In the genomic region with DNA sequence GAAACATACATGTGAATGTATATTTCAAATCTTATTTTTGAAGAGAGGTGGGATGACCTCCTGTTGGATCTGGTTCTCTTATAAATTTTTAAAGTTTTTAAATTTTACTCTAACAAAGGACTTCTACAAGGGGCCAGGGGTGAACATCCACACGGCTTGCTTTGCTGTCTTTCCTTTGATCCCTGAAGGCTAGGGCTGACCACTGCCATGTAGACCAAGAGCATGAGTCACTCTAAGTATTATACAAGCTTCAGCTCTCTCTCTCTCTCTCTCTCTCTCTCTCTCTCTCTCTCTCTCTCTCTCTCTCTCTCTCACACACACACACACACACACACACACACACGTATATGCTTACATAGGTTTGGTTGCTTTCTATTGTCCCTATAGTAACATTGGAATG, we compare ENCODE assay signal across 42 mouse cellular contexts. TPM values are rescaled to one million over a fixed set of nuclear protein-coding genes. Genes with fewer than 3 reads are reported as not detected.
"Had no signal": no experiment of that assay in that cellular context is flagged by ENCODE, and none has a peak within 500 bp of the region (broad histone marks: within the 10 kb centered on the region; RNA-seq: fewer than 3 reads in every experiment).

No protein-coding gene starts in this region.

- H3K27ac ChIP-seq: gastrocnemius, adult 2 months; heart, embryonic 10.5 days; hindbrain, embryonic 10.5 days; hindbrain, embryonic 12.5 days; hindbrain, embryonic 14.5 days; intestine, embryonic 15.5 days; kidney, embryonic 15.5 days; kidney, postnatal 0 days; left cerebral cortex, adult 2 months; limb, embryonic 10.5 days; limb, embryonic 12.5 days; liver, embryonic 13.5 days; liver, embryonic 15.5 days had no signal

- H3K36me3 ChIP-seq: heart, embryonic 10.5 days; heart, embryonic 12.5 days; hindbrain, embryonic 10.5 days; hindbrain, embryonic 12.5 days; intestine, embryonic 15.5 days; kidney, embryonic 15.5 days; limb, embryonic 10.5 days; limb, embryonic 12.5 days; liver, embryonic 13.5 days; liver, embryonic 15.5 days had no signal

- H3K4me1 ChIP-seq: hindbrain, embryonic 12.5 days; intestine, embryonic 15.5 days; limb, embryonic 10.5 days; limb, embryonic 12.5 days had no signal

- H3K27me3 ChIP-seq: heart, embryonic 12.5 days; hindbrain, embryonic 12.5 days; intestine, embryonic 15.5 days; kidney, embryonic 15.5 days; limb, embryonic 12.5 days; liver, embryonic 13.5 days; liver, embryonic 15.5 days had no signal

- ATAC-seq: hindbrain, embryonic 16.5 days; inflammation-experienced regulatory T-cells, adult 6 months; intestine, embryonic 15.5 days had no signal

- DNase-seq: gastrocnemius, adult 2 months; gastrocnemius, postnatal 10 days; gastrocnemius, postnatal 25 days; heart, postnatal 10 days; heart, postnatal 4 days; kidney, adult 11 months; kidney, adult 2 months; kidney, adult 9 months; kidney, postnatal 14 days; kidney, postnatal 36 days; layer of hippocampus, adult 9-11 months; layer of hippocampus, postnatal 36 days; liver; liver, embryonic 13.5 days had no signal

- H3K4me3 ChIP-seq: gastrocnemius, adult 2 months; heart, embryonic 10.5 days; heart, embryonic 12.5 days; hindbrain, embryonic 10.5 days; hindbrain, embryonic 12.5 days; intestine, embryonic 15.5 days; kidney, embryonic 15.5 days; left cerebral cortex, adult 2 months; limb, embryonic 10.5 days; limb, embryonic 12.5 days; liver, embryonic 13.5 days; liver, embryonic 15.5 days had no signal

- H3K4me2 ChIP-seq: heart, embryonic 12.5 days; hindbrain, embryonic 12.5 days; hindbrain, embryonic 14.5 days; intestine, embryonic 15.5 days; kidney, embryonic 15.5 days; limb, embryonic 12.5 days; liver, embryonic 11.5 days; liver, embryonic 13.5 days; liver, embryonic 15.5 days had no signal

- H3K9ac ChIP-seq: heart, embryonic 12.5 days; hindbrain, embryonic 12.5 days; hindbrain, embryonic 14.5 days; intestine, embryonic 15.5 days; kidney, embryonic 15.5 days; limb, embryonic 12.5 days; liver, embryonic 13.5 days; liver, embryonic 15.5 days had no signal

- H3K9me3 ChIP-seq: heart, embryonic 10.5 days; heart, embryonic 12.5 days; hindbrain, embryonic 12.5 days; intestine, embryonic 15.5 days; kidney, embryonic 15.5 days; limb, embryonic 10.5 days; limb, embryonic 12.5 days; liver, embryonic 13.5 days; liver, embryonic 15.5 days had no signal

RNA-seq across cellular contexts. Expression of a gene that starts 48.6 kb away (rescaled TPM):
- total RNA-seq: gastrocnemius, adult 2 months; gastrocnemius, postnatal 10 days; gastrocnemius, postnatal 25 days; gastrocnemius, postnatal 4 days; granulocyte monocyte progenitor cell, adult 5-6 weeks; heart, adult 8-10 months; heart, postnatal 10 days; heart, postnatal 25 days; heart, postnatal 4 days; layer of hippocampus, adult 18-20 months; layer of hippocampus, postnatal 14 days; layer of hippocampus, postnatal 36 days; left cerebral cortex, adult 2 months; left cerebral cortex, postnatal 14 days; left cerebral cortex, postnatal 36 days had no signal
- polyA plus RNA-seq: frontal cortex, adult 2 months; heart, embryonic 10.5 days; heart, embryonic 12.5 days; heart, embryonic 14.5 days; heart, embryonic 16.5 days; hindbrain, embryonic 10.5 days; hindbrain, embryonic 12.5 days; hindbrain, embryonic 14.5 days; hindbrain, embryonic 16.5 days; intestine, embryonic 15.5 days; kidney, adult 2 months; kidney, embryonic 15.5 days; kidney, postnatal 0 days; large intestine, adult 2 months; limb, embryonic 10.5 days; limb, embryonic 12.5 days; limb, embryonic 14.5 days; liver, embryonic 11.5 days; liver, embryonic 13.5 days; liver, embryonic 15.5 days had no signal
